Mouse (Mus musculus) bone marrow, adult 2 months (tissue): Measurements from ENCODE around the gene Ubqln4. TPM values are rescaled to one million over a fixed set of nuclear protein-coding genes. Genes with fewer than 3 reads are reported as not detected.
"Not testable (repeated sequence)": the region's sequence is repeated elsewhere in the genome, so short reads cannot be mapped to it uniquely, and the experiment has no call there.

Source experiments
- H3K27ac ChIP-seq: fragments of 200-500 bp; 2 replicates; pipeline ENCODE4 v1.5.1; 2012; ENCODE audit warnings: low read depth, mild to moderate bottlenecking, control low read depth, inconsistent platforms, low read length; ENCODE audit not compliant: control insufficient read depth, poor library complexity, insufficient read depth
- H3K4me1 ChIP-seq: fragments of 200-500 bp; 2 replicates; pipeline ENCODE4 v1.6.1; 2011; ENCODE audit warnings: low read length; ENCODE audit not compliant: control insufficient read depth, insufficient read depth
- H3K4me3 ChIP-seq: fragments of 200-500 bp; replicated peaks from 2 replicates; pipeline ENCODE3; 2011; ENCODE audit warnings: mild to moderate bottlenecking, low read depth, low read length, control low read depth; ENCODE audit not compliant: control insufficient read depth
- CTCF ChIP-seq: fragments of 200-500 bp; IDR thresholded peaks from 2 replicates; pipeline ENCODE4 v1.5.1; 2011; ENCODE audit warnings: low read length, control low read depth; ENCODE audit not compliant: control insufficient read depth, insufficient read depth
- POLR2A ChIP-seq: fragments of 200-500 bp; IDR thresholded peaks from 2 replicates; pipeline ENCODE4 v1.6.1; 2011; ENCODE audit warnings: low read depth, mild to moderate bottlenecking, control low read depth, low read length, borderline replicate concordance; ENCODE audit not compliant: control insufficient read depth
- WGBS: fragments of 180-500 bp; shearing (Covaris S2); methylation state at CpG from one replicate; pipeline ENCODE4 v1.1.7; 2018; 5-methylcytosine and 5-hydroxymethylcytosine counted together
- polyA plus RNA-seq: library from polyadenylated mRNA; stranded (reverse); fragments of >200 nt; gene quantifications from 2 replicates; pipeline ENCODE4 v1.2.4, GENCODE M21; 2011; ENCODE audit warnings: low replicate concordance; ENCODE audit not compliant: missing spikeins, insufficient read depth, insufficient read length

Ubqln4 gene
- polyA plus RNA-seq, 1 experiment, result 25.2 TPM

GRCm38 (mm10) chr3:88602466-88602865 is 48.9 kb downstream of the Ubqln4 start:
- 75% methylated on average over 4 of the region's 4 CpGs for WGBS
- H3K4me1 ChIP-seq, result peaks cover 2% of the 10 kb centered on the region; the same call in 1 of the 2 replicates
- H3K27ac ChIP-seq, result no peak overlapping the region
- H3K4me3 ChIP-seq, result no peak overlapping the region
- TF ChIP-seq POLR2A, result no peak
- no peak for TF ChIP-seq CTCF

- Histone ChIP-seq H3K27ac (no peak overlapping the region), H3K4me3 (no peak overlapping the region), H3K4me1 (peaks cover 2% of the 10 kb centered on the region; the same call in 1 of the 2 replicates)
- TF ChIP-seq POLR2A (no peak), CTCF (peak; percentile 83)
- WGBS, result 9% methylated on average over 6 of the region's 6 CpGs
Measured at GRCm38 (mm10) chr3:88603714-88604161, 50.2 kb downstream of the Ubqln4 start.

- TF ChIP-seq CTCF, result no peak
- TF ChIP-seq POLR2A, result no peak
- Histone ChIP-seq H3K4me1 (peaks cover 2% of the 10 kb centered on the region; the same call in 1 of the 2 replicates), H3K27ac (no peak overlapping the region), H3K4me3 (no peak overlapping the region)
- 86% methylated on average over 7 of the region's 7 CpGs for WGBS
Measured at GRCm38 (mm10) chr3:88604863-88605262, 51.3 kb downstream of the Ubqln4 start.

- H3K27ac ChIP-seq, H3K4me3 ChIP-seq, H3K4me1 ChIP-seq: not testable (repeated sequence)
- WGBS, result 87% methylated on average over 2 of the region's 2 CpGs
Measured at GRCm38 (mm10) chr3:88605666-88606065, 52.1 kb downstream of the Ubqln4 start, which contains the start of gene Arhgef2. TSS of gene Arhgef2 (plus strand) at chr3:88605966.

GRCm38 (mm10) chr3:88607065-88607757 is 53.7 kb downstream of the Ubqln4 start:
- 1% methylated on average over 20 of the region's 20 CpGs for WGBS
- Histone ChIP-seq H3K4me1 (peaks cover 2% of the 10 kb centered on the region; the same call in 1 of the 2 replicates), H3K27ac (no peak overlapping the region), H3K4me3 (no peak overlapping the region)
- peak; percentile 98 for TF ChIP-seq CTCF
- TF ChIP-seq POLR2A, result no peak

- H3K4me1 ChIP-seq, result peaks cover 2% of the 10 kb centered on the region; the same call in 1 of the 2 replicates
- TF ChIP-seq POLR2A (no peak), CTCF (no peak)
Measured at GRCm38 (mm10) chr3:88607758-88608138, 54.2 kb downstream of the Ubqln4 start.

GRCm38 (mm10) chr3:88609066-88609465 is 55.5 kb downstream of the Ubqln4 start:
- 78% methylated on average over 4 of the region's 4 CpGs for WGBS
- H3K27ac ChIP-seq, result no peak overlapping the region
- H3K4me1 ChIP-seq, result peaks cover under 1% of the 10 kb centered on the region; the same call in 1 of the 2 replicates
- no peak overlapping the region for H3K4me3 ChIP-seq
- TF ChIP-seq CTCF (no peak), POLR2A (no peak)

More at GRCm38 (mm10) chr3:88607758-88608138, 54.2 kb downstream of the Ubqln4 start:
- H3K27ac ChIP-seq, result no peak overlapping the region
- 40% methylated on average over 10 of the region's 10 CpGs for WGBS
- H3K4me3 ChIP-seq, result no peak overlapping the region

GRCm38 (mm10) chr3:88614418-88614817 is 60.9 kb downstream of the Ubqln4 start:
- TF ChIP-seq POLR2A (no peak), CTCF (no peak)
- 84% methylated on average over 8 of the region's 8 CpGs for WGBS
- H3K4me1 ChIP-seq, result peaks cover 3% of the 10 kb centered on the region

GRCm38 (mm10) chr3:88615117-88615516 is 61.6 kb downstream of the Ubqln4 start:
- H3K27ac ChIP-seq, result no peak overlapping the region
- peaks cover 5% of the 10 kb centered on the region for H3K4me1 ChIP-seq
- TF ChIP-seq POLR2A (no peak), CTCF (no peak)
- WGBS, result 64% methylated on average over 5 of the region's 5 CpGs
- H3K4me3 ChIP-seq, result no peak overlapping the region

More at GRCm38 (mm10) chr3:88614418-88614817, 60.9 kb downstream of the Ubqln4 start:
- H3K4me3 ChIP-seq, result no peak overlapping the region
- no peak overlapping the region for H3K27ac ChIP-seq
